Mouse (Mus musculus) spleen, adult 2 months (tissue): ENCODE results near the gene Fbxo34.

Experiments used
- CTCF ChIP-seq: fragments of 200-500 bp; IDR thresholded peaks from 2 replicates; pipeline ENCODE4 v1.5.1; 2011; ENCODE audit warnings: mild to moderate bottlenecking, inconsistent platforms; ENCODE audit not compliant: insufficient read depth, insufficient read length, insufficient replicate concordance; ENCODE audit errors: extremely low read depth
- POLR2A ChIP-seq: fragments of 200-500 bp; IDR thresholded peaks from 2 replicates; pipeline ENCODE4 v1.6.1; 2011; ENCODE audit warnings: low read depth, low read length, inconsistent platforms

DNA sequence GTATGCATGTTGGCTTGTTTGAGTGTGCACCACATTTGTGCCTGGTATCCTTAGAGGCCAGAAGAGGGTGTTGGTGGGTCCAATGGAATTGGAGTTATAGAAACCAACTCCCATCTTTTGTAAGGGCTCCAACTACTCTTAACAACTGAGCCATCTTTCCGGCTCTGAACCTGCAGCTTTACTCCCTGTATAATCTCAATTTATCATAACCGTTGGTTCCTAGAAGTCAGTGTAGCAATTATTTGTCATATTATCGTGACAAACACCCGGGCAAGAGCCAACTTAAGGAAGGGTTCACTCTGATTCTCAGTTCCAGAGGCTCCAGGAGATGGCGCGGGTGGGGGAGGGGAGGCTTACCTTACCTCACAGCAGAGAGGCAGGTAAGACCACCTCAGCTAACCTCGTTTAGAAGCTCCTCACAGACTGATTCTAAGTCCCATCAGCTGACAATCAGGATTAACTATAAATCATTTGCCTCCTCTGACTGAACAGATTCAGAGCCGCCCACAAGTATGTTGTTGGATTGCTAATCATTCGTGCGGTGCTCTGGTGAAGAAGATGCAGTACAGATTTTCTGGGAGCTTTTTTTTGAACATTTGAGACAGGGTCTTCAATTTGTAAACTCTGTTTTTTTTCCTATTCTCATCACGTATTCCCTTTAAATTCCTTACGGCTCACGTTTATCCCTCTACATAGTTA, 70.7 kb downstream of the Fbxo34 start:
- no peak for TF ChIP-seq CTCF
- TF ChIP-seq POLR2A = no peak
